Mouse (Mus musculus) brain, embryonic 14.5 days (tissue): ENCODE measurements around the gene Eps15l1.

ENCODE experiments used
- CTCF ChIP-seq: fragments of 200-500 bp; IDR thresholded peaks from 2 replicates; pipeline ENCODE4 v1.5.1; 2012; ENCODE audit warnings: inconsistent platforms, mild to moderate bottlenecking, moderate library complexity, borderline replicate concordance; ENCODE audit not compliant: insufficient read depth, insufficient read length; ENCODE audit errors: extremely low read depth
- POLR2A ChIP-seq: fragments of 200-500 bp; IDR thresholded peaks from 2 replicates; pipeline ENCODE4 v1.6.1; 2012; ENCODE audit warnings: mild to moderate bottlenecking, inconsistent platforms, borderline replicate concordance; ENCODE audit not compliant: poor library complexity, insufficient read depth, insufficient read length, severe bottlenecking; ENCODE audit errors: extremely low read depth

DNA sequence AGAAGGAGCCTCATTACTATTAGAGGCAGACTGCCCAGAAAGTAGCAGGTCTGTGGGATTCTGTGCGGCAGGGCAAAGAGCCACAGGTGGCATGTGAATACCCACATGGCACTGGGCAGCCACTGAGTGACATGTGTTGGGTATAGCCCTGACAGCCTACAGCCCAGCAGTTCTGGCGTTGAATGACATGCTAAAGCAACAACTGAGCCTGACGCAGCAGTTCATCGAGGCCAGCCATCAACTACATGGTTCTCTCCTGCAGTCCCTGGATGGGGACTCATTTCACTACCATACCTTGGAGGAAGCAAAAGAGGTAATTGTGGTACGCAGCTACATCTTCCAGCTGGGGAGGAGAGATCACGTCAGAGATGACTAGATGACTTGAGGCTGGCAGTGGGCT lies 37.2 kb upstream of the Eps15l1 start:
- no peak for TF ChIP-seq POLR2A
- TF ChIP-seq CTCF, result no peak
